Mouse (Mus musculus) heart, embryonic 12.5 days (tissue): ENCODE results near the gene Comt. TPM values are rescaled to one million over a fixed set of nuclear protein-coding genes. Genes with fewer than 3 reads are reported as not detected.
A peak's percentile ranks its signal among the peaks of the same experiment; 100 is the strongest.

ENCODE experiments used
- ATAC-seq: fragments of 200-750 bp; cut with Nextera tagmentation; 2 replicates; pipeline ENCODE4 v1.8.0; 2017; ENCODE audit warnings: moderate TSS enrichment, moderate library complexity; ENCODE audit not compliant: insufficient number of reproducible peaks, low FRiP score
- H3K27ac ChIP-seq: fragments of 300-500 bp; sonication (generic); 2 replicates; pipeline ENCODE4 v1.5.1; 2016; ENCODE audit warnings: mild to moderate bottlenecking, moderate library complexity; ENCODE audit not compliant: poor library complexity, severe bottlenecking
- H3K27me3 ChIP-seq: fragments of 300-500 bp; sonication (generic); replicated peaks from 2 replicates; pipeline ENCODE4 v1.6.1; 2016; ENCODE audit warnings: mild to moderate bottlenecking, moderate library complexity
- H3K36me3 ChIP-seq: fragments of 300-500 bp; sonication (generic); 2 replicates; pipeline ENCODE4 v1.6.1; 2016; ENCODE audit warnings: mild to moderate bottlenecking, moderate library complexity
- H3K4me1 ChIP-seq: fragments of 300-500 bp; sonication (generic); replicated peaks from 2 replicates; pipeline ENCODE4 v1.6.1; 2016; ENCODE audit warnings: mild to moderate bottlenecking
- H3K4me2 ChIP-seq: fragments of 300-500 bp; sonication (generic); 2 replicates; pipeline ENCODE4 v1.6.1; 2016; ENCODE audit warnings: mild to moderate bottlenecking, moderate library complexity
- H3K4me3 ChIP-seq: fragments of 300-500 bp; sonication (generic); 2 replicates; pipeline ENCODE4 v1.5.1; 2016; ENCODE audit warnings: mild to moderate bottlenecking
- H3K9ac ChIP-seq: fragments of 300-500 bp; sonication (generic); 2 replicates; pipeline ENCODE4 v1.6.1; 2016; ENCODE audit warnings: mild to moderate bottlenecking, moderate library complexity
- H3K9me3 ChIP-seq: fragments of 300-500 bp; sonication (generic); replicated peaks from 2 replicates; pipeline ENCODE4 v1.6.1; 2016; ENCODE audit warnings: mild to moderate bottlenecking, moderate library complexity
- WGBS: fragments of 180-500 bp; shearing (Covaris S2); methylation state at CpG from one replicate; pipeline ENCODE4 v1.1.7; 2016; 5-methylcytosine and 5-hydroxymethylcytosine counted together
- polyA plus RNA-seq: library from polyadenylated mRNA; unstranded; fragments of >200 nt; fragmentation: Nextera tagmentation; extraction: Ambion mirVana; gene quantifications from 2 replicates; pipeline ENCODE4 v1.2.1, GENCODE M21; 2016

Comt gene
- polyA plus RNA-seq, 1 experiment from 2014 or later = 90.8 TPM

DNA sequence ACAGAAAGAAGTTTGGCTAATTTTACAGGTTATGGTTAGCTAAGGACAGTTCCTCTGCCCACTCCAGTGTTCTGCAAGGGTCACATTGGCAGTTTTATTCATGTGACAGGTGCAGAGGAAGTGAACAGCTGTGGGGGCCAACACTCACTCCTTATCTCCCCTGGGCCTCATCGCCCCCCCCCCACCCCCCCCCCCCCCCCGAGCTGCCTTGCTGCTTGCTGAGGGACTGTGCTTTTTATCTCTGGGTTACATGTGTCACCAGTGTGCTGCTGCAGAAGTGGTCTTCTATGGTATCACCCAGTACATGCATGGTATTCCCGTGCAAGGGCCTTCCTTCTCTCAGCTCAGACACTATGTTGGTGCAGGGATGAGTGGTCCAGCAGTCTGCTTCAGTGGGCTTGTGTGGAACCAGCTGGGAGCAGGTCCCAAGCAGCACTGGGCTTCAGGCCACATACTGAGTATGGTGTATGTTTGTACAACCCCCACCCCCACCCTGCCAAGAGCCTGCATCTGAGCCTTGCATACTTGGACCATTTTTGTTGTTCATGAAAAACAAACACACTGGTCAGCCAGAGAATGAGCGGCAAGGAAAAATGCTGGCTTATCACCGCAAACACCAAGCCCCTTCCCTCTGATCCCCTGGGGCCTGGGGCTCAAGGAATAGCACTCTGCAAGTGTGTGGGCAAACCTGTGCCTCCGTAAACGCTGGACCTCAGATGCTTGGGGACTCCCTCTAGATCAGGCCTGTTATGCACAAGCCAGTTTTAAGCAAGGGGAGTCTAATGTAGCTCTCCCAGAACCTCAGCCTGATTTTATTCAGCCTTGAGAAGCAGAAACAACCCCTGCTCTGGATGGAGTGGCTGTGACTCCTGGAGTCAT lies 38.7 kb downstream of the Comt start:
- Histone ChIP-seq H3K4me2 (peak overlapping the region; percentile 17; the same call in 1 of the 2 replicates), H3K9ac (peak overlapping the region; percentile 37; the same call in 1 of the 2 replicates), H3K4me1 (peaks cover 38% of the 10 kb centered on the region), H3K27me3 (no peaks in the 10 kb centered on the region), H3K27ac (peak overlapping the region; percentile 62; the same call in 1 of the 2 replicates), H3K36me3 (no peaks in the 10 kb centered on the region), H3K9me3 (no peaks in the 10 kb centered on the region), H3K4me3 (no peak overlapping the region)
- WGBS = 27% methylated on average over 5 of the region's 7 CpGs
- no peak for ATAC-seq

DNA sequence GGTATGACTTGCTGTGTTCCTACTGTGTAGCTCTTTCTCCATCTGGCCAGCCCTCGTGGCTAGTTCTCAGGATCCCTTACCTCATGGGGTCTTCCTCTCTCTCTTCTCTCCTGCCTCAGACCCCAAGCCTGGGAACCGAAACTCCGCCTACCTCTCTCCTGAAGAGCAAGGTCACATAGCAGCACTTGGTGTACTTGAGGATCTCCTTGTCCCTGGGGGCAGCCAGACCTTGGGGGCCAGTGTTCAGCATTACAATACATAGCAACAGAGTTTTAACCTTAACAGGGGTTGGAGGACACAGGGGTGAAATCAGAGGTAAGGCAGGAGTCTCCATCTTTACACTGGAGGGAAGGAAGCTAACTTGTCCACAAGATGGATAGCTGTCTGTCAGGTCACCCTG lies 39.7 kb downstream of the Comt start:
- Histone ChIP-seq H3K4me3 (no peak overlapping the region), H3K4me2 (no peak overlapping the region), H3K36me3 (no peaks in the 10 kb centered on the region), H3K27me3 (no peaks in the 10 kb centered on the region), H3K27ac (peak overlapping the region; percentile 41; the same call in 1 of the 2 replicates), H3K9ac (no peak overlapping the region), H3K9me3 (no peaks in the 10 kb centered on the region), H3K4me1 (peaks cover 31% of the 10 kb centered on the region)
- ATAC-seq = no peak
- WGBS = 42% methylated on average over 3 of the region's 3 CpGs

DNA sequence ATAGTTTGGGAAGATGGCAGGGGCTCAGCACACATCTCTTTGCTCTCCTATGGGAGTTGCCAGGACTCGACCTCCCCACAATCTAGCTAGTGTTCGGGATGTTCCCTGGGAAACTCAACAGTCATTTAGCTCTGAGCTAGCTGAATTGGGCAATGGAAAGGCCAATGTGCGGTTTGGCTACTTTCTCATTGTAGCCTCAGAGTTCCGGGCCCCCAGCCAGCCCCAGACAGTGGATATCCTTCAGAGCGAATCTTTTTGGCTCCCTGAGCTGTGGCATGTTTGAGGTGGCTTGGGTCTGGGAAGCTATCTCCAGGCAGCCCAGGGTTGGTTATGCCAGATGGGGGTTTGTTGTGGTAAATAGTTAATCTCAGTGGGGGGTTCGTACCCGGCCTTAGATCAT lies 40.2 kb downstream of the Comt start:
- Histone ChIP-seq H3K36me3 (no peaks in the 10 kb centered on the region), H3K4me1 (peaks cover 31% of the 10 kb centered on the region), H3K4me3 (no peak overlapping the region), H3K27ac (no peak overlapping the region), H3K27me3 (no peaks in the 10 kb centered on the region), H3K4me2 (no peak overlapping the region), H3K9ac (no peak overlapping the region), H3K9me3 (no peaks in the 10 kb centered on the region)
- no peak for ATAC-seq
- 83% methylated on average over 7 of the region's 7 CpGs for WGBS

DNA sequence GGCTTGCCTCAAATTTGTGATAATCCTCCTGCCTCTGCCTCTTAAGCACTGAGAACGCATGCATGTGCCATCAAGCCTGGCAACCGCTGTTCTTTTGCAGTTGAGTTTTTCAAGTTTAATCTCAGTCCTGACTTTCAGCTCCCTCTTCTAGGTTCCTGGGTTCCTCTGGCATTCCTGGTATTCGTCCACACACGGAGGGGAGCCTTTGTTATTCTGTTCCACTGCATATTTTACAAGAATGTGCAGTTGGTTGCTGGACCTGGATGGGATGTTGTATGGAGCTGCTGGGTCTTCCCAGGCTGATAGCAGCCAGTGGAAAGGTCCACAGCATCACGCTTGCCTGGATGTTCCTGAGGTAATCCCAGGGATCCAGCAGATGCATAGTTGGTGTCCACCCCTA lies 41.2 kb downstream of the Comt start:
- Histone ChIP-seq H3K27me3 (no peaks in the 10 kb centered on the region), H3K9ac (no peak overlapping the region), H3K36me3 (no peaks in the 10 kb centered on the region), H3K4me2 (no peak overlapping the region), H3K4me1 (peaks cover 34% of the 10 kb centered on the region), H3K27ac (no peak overlapping the region), H3K9me3 (no peaks in the 10 kb centered on the region), H3K4me3 (no peak overlapping the region)
- WGBS = 64% methylated on average over 5 of the region's 5 CpGs
- no peak for ATAC-seq

- H3K27ac ChIP-seq = no peak overlapping the region
- no peaks in the 10 kb centered on the region for H3K27me3 ChIP-seq
- no peaks in the 10 kb centered on the region for H3K36me3 ChIP-seq
- H3K9me3 ChIP-seq = no peaks in the 10 kb centered on the region
- no peak overlapping the region for H3K9ac ChIP-seq
- H3K4me3 ChIP-seq = no peak overlapping the region
- peaks cover 38% of the 10 kb centered on the region for H3K4me1 ChIP-seq
- H3K4me2 ChIP-seq = no peak overlapping the region
- WGBS = 86% methylated on average over 8 of the region's 8 CpGs
- ATAC-seq = no peak
Measured at GRCm38 (mm10) chr16:18384659-18385058, 42.0 kb downstream of the Comt start.

DNA sequence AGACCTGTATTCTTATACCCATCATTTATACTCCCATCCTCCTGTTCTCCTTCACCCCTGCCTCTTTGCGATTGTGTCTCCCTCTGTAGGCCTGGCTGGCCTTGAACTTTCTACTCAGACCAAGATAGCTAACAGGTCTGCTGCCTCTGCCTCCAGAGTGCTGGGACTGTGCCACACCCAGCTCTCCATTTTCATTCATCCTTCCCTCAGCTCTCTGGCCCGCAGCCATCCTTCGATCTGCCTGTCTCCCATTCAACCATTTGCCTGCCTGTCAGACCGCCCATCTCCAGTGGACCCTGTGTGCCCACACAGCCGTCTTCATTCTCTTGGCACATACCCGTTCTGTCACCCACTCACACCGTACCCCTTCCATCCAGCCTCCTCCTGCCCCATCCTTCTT lies 42.4 kb downstream of the Comt start:
- no peak overlapping the region for H3K9ac ChIP-seq
- no peaks in the 10 kb centered on the region for H3K27me3 ChIP-seq
- no peaks in the 10 kb centered on the region for H3K9me3 ChIP-seq
- no peak overlapping the region for H3K4me3 ChIP-seq
- peaks cover 41% of the 10 kb centered on the region for H3K4me1 ChIP-seq
- 89% methylated on average over 7 of the region's 7 CpGs for WGBS
- no peak overlapping the region for H3K4me2 ChIP-seq
- ATAC-seq = no peak
- no peaks in the 10 kb centered on the region for H3K36me3 ChIP-seq
- no peak overlapping the region for H3K27ac ChIP-seq

DNA sequence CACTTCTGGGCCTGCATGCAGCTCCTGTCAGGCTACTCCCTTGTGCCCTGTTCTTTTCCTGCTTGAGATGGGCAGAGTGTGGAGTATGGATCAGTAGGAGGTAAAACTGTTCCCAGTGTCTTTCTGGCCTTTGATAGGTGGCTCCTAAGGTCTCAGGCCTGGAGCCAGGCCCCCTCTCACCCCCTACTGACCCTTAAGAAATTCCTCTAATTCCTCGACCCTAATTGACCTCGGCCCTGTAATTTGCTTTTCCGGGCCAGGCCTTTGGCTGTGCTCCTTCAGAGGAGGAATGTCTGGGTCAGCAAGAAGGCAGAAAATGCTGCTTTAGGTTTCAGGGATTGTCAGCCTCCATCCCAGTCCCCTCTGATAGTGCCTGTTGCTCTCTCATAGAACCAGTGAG lies 42.9 kb downstream of the Comt start:
- Histone ChIP-seq H3K4me2 (no peak overlapping the region), H3K27me3 (no peaks in the 10 kb centered on the region), H3K9ac (no peak overlapping the region), H3K27ac (no peak overlapping the region), H3K36me3 (no peaks in the 10 kb centered on the region), H3K9me3 (no peaks in the 10 kb centered on the region), H3K4me1 (peaks cover 40% of the 10 kb centered on the region), H3K4me3 (no peak overlapping the region)
- no peak for ATAC-seq
- WGBS = 35% methylated on average over 3 of the region's 3 CpGs

DNA sequence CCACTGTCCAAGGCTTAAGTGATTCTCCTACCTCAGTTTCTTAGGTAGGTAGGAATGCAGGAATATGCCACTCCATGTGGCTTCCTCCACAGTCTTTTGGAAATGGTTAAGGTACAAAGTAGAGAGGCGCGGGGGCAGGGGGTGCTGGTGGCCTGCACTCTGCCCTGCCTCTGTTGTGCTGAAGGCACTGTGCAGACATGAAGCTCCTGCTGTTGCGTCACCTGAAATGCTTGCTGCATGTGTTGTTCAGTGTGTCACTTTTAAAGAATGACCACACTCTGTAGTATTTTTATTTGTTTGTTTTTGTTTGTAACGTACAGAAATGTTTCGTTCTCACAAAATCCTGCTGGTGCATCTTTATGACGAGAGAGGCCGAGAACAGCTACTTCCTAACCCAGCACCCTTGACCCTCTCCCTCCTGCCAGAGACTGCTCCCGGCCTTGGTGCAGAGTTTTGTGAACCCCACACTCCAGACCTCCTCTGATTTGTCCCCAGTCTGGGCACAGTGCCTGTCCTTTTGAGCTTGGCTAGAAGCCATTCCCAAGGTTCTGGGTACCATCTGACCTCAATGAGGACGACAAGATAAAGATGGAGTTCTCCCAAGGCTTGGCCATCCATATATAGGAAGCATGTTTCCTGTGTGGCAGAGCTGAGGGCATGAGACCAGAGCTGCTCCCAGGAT lies 43.5 kb downstream of the Comt start:
- no peak for ATAC-seq
- peaks cover 34% of the 10 kb centered on the region for H3K4me1 ChIP-seq
- H3K36me3 ChIP-seq = no peaks in the 10 kb centered on the region
- no peak overlapping the region for H3K4me3 ChIP-seq
- H3K27me3 ChIP-seq = no peaks in the 10 kb centered on the region
- H3K9me3 ChIP-seq = no peaks in the 10 kb centered on the region
- no peak overlapping the region for H3K27ac ChIP-seq
- no peak overlapping the region for H3K9ac ChIP-seq
- H3K4me2 ChIP-seq = no peak overlapping the region
- WGBS = 77% methylated on average over 9 of the region's 9 CpGs

DNA sequence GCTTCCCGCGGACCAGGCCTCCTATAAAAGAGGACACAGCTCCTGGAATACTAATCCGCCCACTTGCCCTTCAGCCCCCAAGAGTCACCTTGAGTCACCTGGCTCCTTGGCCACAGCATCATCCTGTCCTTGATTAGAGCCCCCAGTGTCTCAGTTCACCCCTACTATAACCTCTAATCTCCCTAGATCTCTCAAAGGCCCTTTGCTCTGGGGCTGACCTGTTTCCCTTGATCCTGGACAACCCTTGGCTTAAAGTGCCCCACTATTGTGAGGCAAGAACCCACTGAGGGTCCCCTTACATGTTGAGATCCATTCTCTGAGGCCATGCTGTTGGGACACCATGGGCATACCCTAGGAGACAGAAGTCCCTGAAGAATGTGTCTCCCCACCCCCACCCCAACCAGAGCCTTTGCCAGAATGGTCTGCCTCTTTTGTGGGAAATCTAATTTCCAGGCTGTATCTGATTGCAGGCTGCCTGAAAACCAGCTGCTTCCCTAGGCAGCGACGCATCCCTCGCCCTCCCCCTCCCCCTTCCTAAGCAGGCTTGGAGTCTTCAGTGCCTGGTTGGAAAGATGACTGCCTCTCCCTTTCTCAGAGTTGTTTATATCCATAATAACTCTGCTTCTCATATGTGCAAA lies 44.9 kb downstream of the Comt start:
- ATAC-seq = no peak
- 70% methylated on average over 6 of the region's 6 CpGs for WGBS

DNA sequence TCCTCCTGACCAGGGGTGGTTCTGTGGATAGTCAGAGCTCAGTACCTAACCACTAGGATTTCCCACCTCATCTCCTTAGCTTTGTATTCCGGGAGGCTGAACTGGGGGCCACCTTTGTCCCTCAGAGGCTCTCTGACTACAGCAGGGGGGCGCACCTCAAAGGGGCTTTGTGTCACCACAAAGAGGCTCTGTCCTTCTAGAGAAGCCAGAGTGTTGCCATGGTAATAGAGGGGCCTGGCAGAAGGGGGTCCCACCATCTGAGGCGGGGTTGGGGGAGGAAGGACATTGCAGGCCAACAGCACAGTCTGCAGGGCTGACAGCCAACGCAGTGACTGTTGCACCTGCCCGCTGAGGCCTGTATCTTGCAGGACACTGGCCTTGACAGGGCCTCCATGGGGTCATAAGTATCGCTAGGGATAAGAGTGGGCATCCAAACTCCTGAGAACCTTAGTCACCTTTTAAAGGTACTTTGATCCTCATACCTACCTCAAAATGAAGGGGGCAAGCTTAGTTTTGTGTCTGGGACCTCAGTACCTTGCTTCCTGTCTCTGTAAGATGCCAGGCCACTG lies 46.1 kb downstream of the Comt start:
- Histone ChIP-seq H3K4me1 (peaks cover 30% of the 10 kb centered on the region), H3K27me3 (no peaks in the 10 kb centered on the region), H3K27ac (no peak overlapping the region), H3K36me3 (no peaks in the 10 kb centered on the region), H3K9me3 (no peaks in the 10 kb centered on the region), H3K4me2 (no peak overlapping the region), H3K9ac (no peak overlapping the region), H3K4me3 (no peak overlapping the region)
- WGBS = 57% methylated on average over 6 of the region's 6 CpGs
- ATAC-seq = no peak

More for the DNA sequence above, 44.9 kb downstream of the Comt start:
- Histone ChIP-seq H3K9me3 (no peaks in the 10 kb centered on the region), H3K27me3 (no peaks in the 10 kb centered on the region), H3K27ac (no peak overlapping the region), H3K4me2 (no peak overlapping the region), H3K4me1 (peaks cover 29% of the 10 kb centered on the region), H3K9ac (no peak overlapping the region), H3K4me3 (no peak overlapping the region), H3K36me3 (no peaks in the 10 kb centered on the region)
